Mouse (Mus musculus) G1E (cell line): Measurements from ENCODE around the gene Ftl1.

Source experiments
- CTCF ChIP-seq: IDR thresholded peaks from 2 replicates; pipeline ENCODE4 v1.5.1; 2012; ENCODE audit warnings: low read depth, low read length, inconsistent platforms, mixed read lengths
- GATA1 ChIP-seq: IDR thresholded peaks from 2 replicates; pipeline ENCODE4 v1.6.1; 2012; ENCODE audit warnings: borderline replicate concordance, low read length, inconsistent platforms, mixed read lengths

DNA sequence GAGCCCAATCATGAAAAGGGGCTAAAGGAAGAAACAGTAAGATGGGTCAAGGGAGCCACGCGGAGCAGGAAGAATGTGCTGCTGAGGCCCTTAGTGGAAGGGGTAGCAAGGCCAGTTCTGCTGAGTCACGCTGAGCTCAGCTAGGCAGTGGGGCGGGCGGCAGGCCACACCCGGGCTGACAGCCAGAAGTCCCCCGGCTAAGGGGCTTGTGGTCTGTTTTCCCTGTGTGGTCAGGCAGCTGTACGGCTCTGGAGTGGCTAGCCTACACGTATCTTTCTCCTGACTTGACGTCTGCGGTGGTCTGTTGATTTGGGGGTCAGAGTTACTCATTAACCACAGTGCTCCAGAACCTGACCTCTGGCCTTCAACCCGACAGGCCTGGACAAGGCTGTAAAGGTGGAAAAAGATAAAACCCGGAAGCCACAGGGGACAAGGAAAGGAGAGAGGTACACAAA is 1.2 kb upstream of the Ftl1 start:
- no peak for TF ChIP-seq CTCF
- TF ChIP-seq GATA1, result no peak
